Mouse (Mus musculus) heart, postnatal 0 days (tissue): ENCODE measurements around the gene Shprh. TPM values are rescaled to one million over a fixed set of nuclear protein-coding genes. Genes with fewer than 3 reads are reported as not detected.

Source experiments
- ATAC-seq: fragments of 200-750 bp; cut with Nextera tagmentation; 2 replicates; pipeline ENCODE4 v1.8.0; 2017; ENCODE audit warnings: low read depth, moderate number of reproducible peaks, moderate library complexity; ENCODE audit not compliant: insufficient read depth
- DNase-seq: peaks from one replicate; pipeline ENCODE4 v3.0.0-alpha.2; 2016; ENCODE audit warnings: low spot score
- H3K27ac ChIP-seq: fragments of 300-500 bp; sonication (generic); 2 replicates; pipeline ENCODE4 v1.5.1; 2014; ENCODE audit warnings: low read depth, mild to moderate bottlenecking
- H3K27me3 ChIP-seq: fragments of 300-500 bp; sonication (generic); 2 replicates; pipeline ENCODE4 v1.6.1; 2014; ENCODE audit warnings: low read length, mixed read lengths; ENCODE audit not compliant: control insufficient read depth, insufficient read depth
- H3K36me3 ChIP-seq: fragments of 300-500 bp; sonication (generic); replicated peaks from 2 replicates; pipeline ENCODE4 v1.6.1; 2014; ENCODE audit warnings: low read length, mixed read lengths; ENCODE audit not compliant: control insufficient read depth, insufficient read depth
- H3K4me1 ChIP-seq: fragments of 300-500 bp; sonication (generic); 2 replicates; pipeline ENCODE4 v1.6.1; 2014; ENCODE audit warnings: antibody characterized with exemption; ENCODE audit not compliant: control insufficient read depth, insufficient read depth
- H3K4me2 ChIP-seq: fragments of 300-500 bp; sonication (generic); 2 replicates; pipeline ENCODE4 v1.6.1; 2014; ENCODE audit warnings: low read depth, mild to moderate bottlenecking, low read length, moderate library complexity
- H3K4me3 ChIP-seq: fragments of 300-500 bp; sonication (generic); 2 replicates; pipeline ENCODE4 v1.5.1; 2014; ENCODE audit warnings: low read depth, low read length
- H3K9ac ChIP-seq: fragments of 300-500 bp; sonication (generic); replicated peaks from 2 replicates; pipeline ENCODE4 v1.6.1; 2014; ENCODE audit warnings: low read depth, low read length, mixed read lengths
- H3K9me3 ChIP-seq: fragments of 300-500 bp; sonication (generic); replicated peaks from 2 replicates; pipeline ENCODE4 v1.6.1; 2016; ENCODE audit warnings: low read length; ENCODE audit not compliant: control insufficient read depth
- CTCF ChIP-seq: IDR thresholded peaks from 2 replicates; pipeline ENCODE4 v1.5.1; 2016; ENCODE audit warnings: antibody characterized with exemption, control low read depth, low read depth
- EP300 ChIP-seq: IDR thresholded peaks from 2 replicates; pipeline ENCODE4 v1.6.1; 2016; ENCODE audit warnings: antibody characterized with exemption, low read depth
- WGBS: fragments of 180-500 bp; shearing (Covaris S2); extraction: QIAGEN DNeasy Blood & Tissue Kit; methylation state at CpG from one replicate; pipeline ENCODE4 v1.1.7; 2014; 5-methylcytosine and 5-hydroxymethylcytosine counted together
- polyA plus RNA-seq: library from polyadenylated mRNA; unstranded; fragments of >200 nt; fragmentation: Nextera tagmentation; extraction: Ambion mirVana; gene quantifications from 2 replicates; pipeline ENCODE4 v1.2.1, GENCODE M21; 2015
- total RNA-seq: library from RNA; depleted of rRNA; stranded (reverse); fragments of >200 nt; gene quantifications from 2 replicates; pipeline ENCODE4 v1.2.3, GENCODE M21; 2014; ENCODE audit warnings: low replicate concordance; rRNA removed

Gene Shprh
- total RNA-seq (7.3 and 12.3 TPM in 2 replicates), polyA plus RNA-seq (5.0 and 5.1 TPM in 2 replicates)

GRCm38 (mm10) chr10:11148884-11149741 is at the start of gene Shprh:
Shprh (plus strand) TSS chr10:11149427.
- Histone ChIP-seq H3K9ac (peak within 1 kb of the TSS; percentile 82), H3K36me3 (peaks cover 10% of the 10 kb centered on the region), H3K4me3 (peak within 1 kb of the TSS; percentile 88), H3K27ac (peak within 1 kb of the TSS; percentile 76), H3K27me3 (no peaks in the 10 kb centered on the region), H3K4me2 (peak within 1 kb of the TSS; percentile 65), H3K9me3 (no peaks in the 10 kb centered on the region), H3K4me1 (peaks cover 9% of the 10 kb centered on the region)
- TF ChIP-seq EP300 (no peak), CTCF (peak; percentile 40)
- peak; percentile 99 for DNase-seq
- 1% methylated on average over 60 of the region's 60 CpGs for WGBS
- peak; percentile 99 for ATAC-seq

- H3K4me1 ChIP-seq = no peaks in the 10 kb centered on the region
- no peaks in the 10 kb centered on the region for H3K27me3 ChIP-seq
- TF ChIP-seq CTCF (no peak), EP300 (no peak)
- H3K4me2 ChIP-seq = no peak overlapping the region
- H3K4me3 ChIP-seq = no peak overlapping the region
- H3K9ac ChIP-seq = no peak overlapping the region
- H3K36me3 ChIP-seq = no peaks in the 10 kb centered on the region
- DNase-seq (no peak), ATAC-seq (no peak)
- WGBS = 82% methylated on average over 2 of the region's 2 CpGs
- H3K27ac ChIP-seq = no peak overlapping the region
- no peaks in the 10 kb centered on the region for H3K9me3 ChIP-seq
Observed at GRCm38 (mm10) chr10:11121781-11122180, 27.4 kb upstream of the Shprh start.

- H3K36me3 ChIP-seq = no peaks in the 10 kb centered on the region
- H3K4me2 ChIP-seq = no peak overlapping the region
- DNase-seq (no peak), ATAC-seq (no peak)
- TF ChIP-seq EP300 = no peak
- TF ChIP-seq CTCF = no peak
- no peak overlapping the region for H3K27ac ChIP-seq
- H3K9me3 ChIP-seq = 0 out of 2 replicates have a peak, but pooled peaks cover 4% of the 10 kb centered on the region
- H3K4me1 ChIP-seq = peaks cover 8% of the 10 kb centered on the region
- H3K4me3 ChIP-seq = no peak overlapping the region
- no peak overlapping the region for H3K9ac ChIP-seq
- no peaks in the 10 kb centered on the region for H3K27me3 ChIP-seq
Observed at GRCm38 (mm10) chr10:11145580-11145979, 3.6 kb upstream of the Shprh start.

DNA sequence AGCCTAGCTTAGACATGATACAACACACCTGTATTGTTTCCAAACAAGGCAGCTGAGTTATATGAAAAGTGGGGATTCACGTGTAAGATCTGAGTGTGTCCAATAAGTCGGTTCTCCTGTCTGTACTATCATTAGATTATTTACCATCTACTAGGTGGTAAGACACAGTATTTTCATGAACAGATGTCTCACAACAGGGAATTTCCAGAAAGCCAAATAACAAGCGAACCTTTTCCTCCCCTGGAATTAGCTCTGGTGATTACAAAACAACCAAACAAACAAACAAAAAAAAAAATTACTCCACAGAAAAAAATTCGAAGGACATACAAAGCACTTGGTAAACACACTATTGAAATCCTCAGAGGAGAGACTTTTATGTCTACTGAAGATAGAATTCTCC is 781 bp upstream of the Shprh start:
- 73% methylated on average over 4 of the region's 4 CpGs for WGBS
- Histone ChIP-seq H3K27ac (no peak overlapping the region), H3K4me2 (0 out of 2 replicates have a peak overlapping the region, but pooled peaks have one; percentile 14), H3K4me1 (peaks cover 9% of the 10 kb centered on the region), H3K27me3 (no peaks in the 10 kb centered on the region), H3K36me3 (peaks cover 10% of the 10 kb centered on the region), H3K9ac (no peak overlapping the region), H3K4me3 (no peak overlapping the region), H3K9me3 (no peaks in the 10 kb centered on the region)
- no peak for TF ChIP-seq EP300
- no peak for TF ChIP-seq CTCF
- no peak for ATAC-seq
- DNase-seq = no peak

- no peak for DNase-seq
- Histone ChIP-seq H3K9ac (peak overlapping the region; percentile 82), H3K27ac (peak overlapping the region; percentile 76), H3K4me2 (peak overlapping the region; percentile 65), H3K4me3 (peak overlapping the region; percentile 88), H3K9me3 (no peaks in the 10 kb centered on the region), H3K27me3 (no peaks in the 10 kb centered on the region), H3K4me1 (peaks cover 9% of the 10 kb centered on the region), H3K36me3 (peaks cover 12% of the 10 kb centered on the region)
- no peak for TF ChIP-seq EP300
- no peak for TF ChIP-seq CTCF
- under 1% methylated on average over 20 of the region's 20 CpGs for WGBS
- no peak for ATAC-seq
Observed at GRCm38 (mm10) chr10:11149742-11150125, 507 bp downstream of the Shprh start.
